Mouse (Mus musculus) monocyte, adult 5-6 weeks (primary cell): ENCODE data around the gene Metap1d. TPM values are rescaled to one million over a fixed set of nuclear protein-coding genes. Genes with fewer than 3 reads are reported as not detected.

ENCODE experiments used
- ATAC-seq: fragments of 153-309, 156-312 bp; replicated peaks from 2 replicates; pipeline ENCODE4 v1.8.0; 2017; ENCODE audit warnings: mild to moderate bottlenecking; ENCODE audit not compliant: low TSS enrichment, insufficient number of reproducible peaks, severe bottlenecking, poor library complexity, low FRiP score
- total RNA-seq: library from RNA; stranded (forward); fragments of 200-1000, 200-491, 200-594 nt; gene quantifications from 3 replicates; pipeline ENCODE4 v1.2.3, GENCODE M21; 2017

Metap1d gene
- 5.3 to 12.0 TPM (median 5.9 TPM) in 3 replicates for total RNA-seq

GRCm38 (mm10) chr2:71453161-71453916, at the start of gene Metap1d:
Gene Metap1d (plus strand): TSS chr2:71453276.
- ATAC-seq: peak; percentile 94

GRCm38 (mm10) chr2:71405613-71406012, 47.5 kb upstream of the Metap1d start:
- 0 out of 2 replicates have a peak, but pooled peaks have one; percentile 43 for ATAC-seq

GRCm38 (mm10) chr2:71418760-71419280, 34.3 kb upstream of the Metap1d start:
- no peak for ATAC-seq

- no peak for ATAC-seq
Observed at GRCm38 (mm10) chr2:71419408-71419807, 33.7 kb upstream of the Metap1d start.

- no peak for ATAC-seq
Observed at GRCm38 (mm10) chr2:71420895-71421425, 32.1 kb upstream of the Metap1d start.

GRCm38 (mm10) chr2:71424545-71424944, 28.5 kb upstream of the Metap1d start:
- ATAC-seq: no peak

GRCm38 (mm10) chr2:71435440-71435839, 17.6 kb upstream of the Metap1d start:
- no peak for ATAC-seq

- no peak for ATAC-seq
Observed at GRCm38 (mm10) chr2:71443376-71443775, 9.7 kb upstream of the Metap1d start.

GRCm38 (mm10) chr2:71445536-71446196, 7.4 kb upstream of the Metap1d start:
- no peak for ATAC-seq

- no peak for ATAC-seq
Observed at GRCm38 (mm10) chr2:71449604-71450003, 3.5 kb upstream of the Metap1d start.

GRCm38 (mm10) chr2:71451761-71452160, 1.3 kb upstream of the Metap1d start:
- ATAC-seq: no peak

- no peak for ATAC-seq
Observed at GRCm38 (mm10) chr2:71453917-71454260, 813 bp downstream of the Metap1d start.

GRCm38 (mm10) chr2:71458624-71459023, 5.5 kb downstream of the Metap1d start:
- no peak for ATAC-seq

GRCm38 (mm10) chr2:71459659-71460058, 6.6 kb downstream of the Metap1d start:
- ATAC-seq: no peak

GRCm38 (mm10) chr2:71461139-71461538, 8.1 kb downstream of the Metap1d start:
- ATAC-seq: no peak

GRCm38 (mm10) chr2:71461589-71461988, 8.5 kb downstream of the Metap1d start:
- ATAC-seq: no peak

- ATAC-seq: no peak
Observed at GRCm38 (mm10) chr2:71462066-71462465, 9.0 kb downstream of the Metap1d start.

GRCm38 (mm10) chr2:71462553-71462952, 9.5 kb downstream of the Metap1d start:
- no peak for ATAC-seq

- no peak for ATAC-seq
Observed at GRCm38 (mm10) chr2:71466103-71466502, 13.0 kb downstream of the Metap1d start.
